Mouse (Mus musculus): ENCODE data around the gene Otulinl. TPM values are rescaled to one million over a fixed set of nuclear protein-coding genes. Genes with fewer than 3 reads are reported as not detected.

Otulinl gene
- total RNA-seq, 1 experiment from 2014 or later = 22.3 TPM

- ATAC-seq (replicated peaks in 1 of 2; ENCODE audit: insufficient read depth in 1 of 2, low FRiP score in 2 of 2, low TSS enrichment in 1 of 2, low read depth in 1 of 2, poor library complexity in 2 of 2, severe bottlenecking in 2 of 2) = peak; percentile 72 to 75
Observed at GRCm38 (mm10) chr15:27688041-27688651, 6.8 kb upstream of the Otulinl start.

GRCm38 (mm10) chr15:27684813-27685212 is 3.4 kb upstream of the Otulinl start:
- no peak for ATAC-seq (replicated peaks in 1 of 2; ENCODE audit: insufficient read depth in 1 of 2, low FRiP score in 2 of 2, low TSS enrichment in 1 of 2, low read depth in 1 of 2, poor library complexity in 2 of 2, severe bottlenecking in 2 of 2)

- no peak for ATAC-seq (replicated peaks in 1 of 2; ENCODE audit: insufficient read depth in 1 of 2, low FRiP score in 2 of 2, low TSS enrichment in 1 of 2, low read depth in 1 of 2, poor library complexity in 2 of 2, severe bottlenecking in 2 of 2)
Observed at GRCm38 (mm10) chr15:27683206-27683605, 1.8 kb upstream of the Otulinl start.

- ATAC-seq (replicated peaks in 1 of 2; ENCODE audit: insufficient read depth in 1 of 2, low FRiP score in 2 of 2, low TSS enrichment in 1 of 2, low read depth in 1 of 2, poor library complexity in 2 of 2, severe bottlenecking in 2 of 2) = no peak
Observed at GRCm38 (mm10) chr15:27682619-27683018, 1.2 kb upstream of the Otulinl start.

GRCm38 (mm10) chr15:27680997-27681396 is 382 bp downstream of the Otulinl start:
- ATAC-seq (replicated peaks in 1 of 2; ENCODE audit: insufficient read depth in 1 of 2, low FRiP score in 2 of 2, low TSS enrichment in 1 of 2, low read depth in 1 of 2, poor library complexity in 2 of 2, severe bottlenecking in 2 of 2) = peak; percentile 15 to 22; a peak in 2 of 4 replicates

- no peak for ATAC-seq (replicated peaks in 1 of 2; ENCODE audit: insufficient read depth in 1 of 2, low FRiP score in 2 of 2, low TSS enrichment in 1 of 2, low read depth in 1 of 2, poor library complexity in 2 of 2, severe bottlenecking in 2 of 2)
Observed at GRCm38 (mm10) chr15:27678511-27678910, 2.9 kb downstream of the Otulinl start.

- no peak for ATAC-seq (replicated peaks in 1 of 2; ENCODE audit: insufficient read depth in 1 of 2, low FRiP score in 2 of 2, low TSS enrichment in 1 of 2, low read depth in 1 of 2, poor library complexity in 2 of 2, severe bottlenecking in 2 of 2)
Observed at GRCm38 (mm10) chr15:27677801-27678200, 3.6 kb downstream of the Otulinl start.

- no peak for ATAC-seq (replicated peaks in 1 of 2; ENCODE audit: insufficient read depth in 1 of 2, low FRiP score in 2 of 2, low TSS enrichment in 1 of 2, low read depth in 1 of 2, poor library complexity in 2 of 2, severe bottlenecking in 2 of 2)
Observed at GRCm38 (mm10) chr15:27676211-27676610, 5.2 kb downstream of the Otulinl start.

GRCm38 (mm10) chr15:27675122-27675521 is 6.3 kb downstream of the Otulinl start:
- peak; percentile 14 to 41; a peak in 3 of 4 replicates for ATAC-seq (replicated peaks in 1 of 2; ENCODE audit: insufficient read depth in 1 of 2, low FRiP score in 2 of 2, low TSS enrichment in 1 of 2, low read depth in 1 of 2, poor library complexity in 2 of 2, severe bottlenecking in 2 of 2)

GRCm38 (mm10) chr15:27674041-27674440 is 7.3 kb downstream of the Otulinl start:
- no peak for ATAC-seq (replicated peaks in 1 of 2; ENCODE audit: insufficient read depth in 1 of 2, low FRiP score in 2 of 2, low TSS enrichment in 1 of 2, low read depth in 1 of 2, poor library complexity in 2 of 2, severe bottlenecking in 2 of 2)

- no peak for ATAC-seq (replicated peaks in 1 of 2; ENCODE audit: insufficient read depth in 1 of 2, low FRiP score in 2 of 2, low TSS enrichment in 1 of 2, low read depth in 1 of 2, poor library complexity in 2 of 2, severe bottlenecking in 2 of 2)
Observed at GRCm38 (mm10) chr15:27673151-27673550, 8.2 kb downstream of the Otulinl start.

- ATAC-seq (replicated peaks in 1 of 2; ENCODE audit: insufficient read depth in 1 of 2, low FRiP score in 2 of 2, low TSS enrichment in 1 of 2, low read depth in 1 of 2, poor library complexity in 2 of 2, severe bottlenecking in 2 of 2) = no peak
Observed at GRCm38 (mm10) chr15:27672259-27672658, 9.1 kb downstream of the Otulinl start.

GRCm38 (mm10) chr15:27671612-27672245 is 9.7 kb downstream of the Otulinl start:
- ATAC-seq (replicated peaks in 1 of 2; ENCODE audit: insufficient read depth in 1 of 2, low FRiP score in 2 of 2, low TSS enrichment in 1 of 2, low read depth in 1 of 2, poor library complexity in 2 of 2, severe bottlenecking in 2 of 2) = peak; percentile 13 to 34; a peak in 3 of 4 replicates

GRCm38 (mm10) chr15:27670708-27671107 is 10.7 kb downstream of the Otulinl start:
- no peak for ATAC-seq (replicated peaks in 1 of 2; ENCODE audit: insufficient read depth in 1 of 2, low FRiP score in 2 of 2, low TSS enrichment in 1 of 2, low read depth in 1 of 2, poor library complexity in 2 of 2, severe bottlenecking in 2 of 2)

GRCm38 (mm10) chr15:27669931-27670411 is 11.4 kb downstream of the Otulinl start:
- peak in 1 of 2 experiments; percentile 10; a peak in 1 of 4 replicates for ATAC-seq (replicated peaks in 1 of 2; ENCODE audit: insufficient read depth in 1 of 2, low FRiP score in 2 of 2, low TSS enrichment in 1 of 2, low read depth in 1 of 2, poor library complexity in 2 of 2, severe bottlenecking in 2 of 2)

- no peak for ATAC-seq (replicated peaks in 1 of 2; ENCODE audit: insufficient read depth in 1 of 2, low FRiP score in 2 of 2, low TSS enrichment in 1 of 2, low read depth in 1 of 2, poor library complexity in 2 of 2, severe bottlenecking in 2 of 2)
Observed at GRCm38 (mm10) chr15:27669276-27669675, 12.1 kb downstream of the Otulinl start.

GRCm38 (mm10) chr15:27668557-27668956 is 12.8 kb downstream of the Otulinl start:
- ATAC-seq (replicated peaks in 1 of 2; ENCODE audit: insufficient read depth in 1 of 2, low FRiP score in 2 of 2, low TSS enrichment in 1 of 2, low read depth in 1 of 2, poor library complexity in 2 of 2, severe bottlenecking in 2 of 2) = no peak

GRCm38 (mm10) chr15:27668001-27668461 is 13.3 kb downstream of the Otulinl start:
- ATAC-seq (replicated peaks in 1 of 2; ENCODE audit: insufficient read depth in 1 of 2, low FRiP score in 2 of 2, low TSS enrichment in 1 of 2, low read depth in 1 of 2, poor library complexity in 2 of 2, severe bottlenecking in 2 of 2) = no peak

All from hematopoietic stem cell, adult 5-6 weeks (primary cell).